Mouse (Mus musculus) kidney, postnatal 0 days (tissue): ENCODE measurements around the gene Enthd1. TPM values are rescaled to one million over a fixed set of nuclear protein-coding genes. Genes with fewer than 3 reads are reported as not detected.

ENCODE experiments used
- ATAC-seq: fragments of 200-750 bp; cut with Nextera tagmentation; replicated peaks from 2 replicates; pipeline ENCODE4 v1.8.0; 2017; ENCODE audit warnings: low read depth, moderate number of reproducible peaks, moderate TSS enrichment, moderate library complexity; ENCODE audit not compliant: low FRiP score
- DNase-seq: peaks from one replicate; pipeline ENCODE4 v3.0.0-alpha.2; 2016; ENCODE audit warnings: low spot score
- H3K27ac ChIP-seq: fragments of 300-500 bp; sonication (generic); 2 replicates; pipeline ENCODE4 v1.5.1; 2014; ENCODE audit warnings: mild to moderate bottlenecking
- H3K27me3 ChIP-seq: fragments of 300-500 bp; sonication (generic); 2 replicates; pipeline ENCODE4 v1.6.1; 2014; ENCODE audit warnings: low read length, mixed read lengths; ENCODE audit not compliant: insufficient read depth
- H3K36me3 ChIP-seq: fragments of 300-500 bp; sonication (generic); 2 replicates; pipeline ENCODE4 v1.6.1; 2014; ENCODE audit warnings: low read length, mixed read lengths; ENCODE audit not compliant: insufficient read depth
- H3K4me1 ChIP-seq: fragments of 300-500 bp; sonication (generic); replicated peaks from 2 replicates; pipeline ENCODE4 v1.6.1; 2014; ENCODE audit warnings: antibody characterized with exemption, low read length, mixed read lengths; ENCODE audit not compliant: insufficient read depth
- H3K4me2 ChIP-seq: fragments of 300-500 bp; sonication (generic); 2 replicates; pipeline ENCODE4 v1.6.1; 2014; ENCODE audit warnings: mild to moderate bottlenecking, low read length, moderate library complexity, mixed read lengths
- H3K4me3 ChIP-seq: fragments of 300-500 bp; sonication (generic); replicated peaks from 2 replicates; pipeline ENCODE4 v1.5.1; 2014; ENCODE audit warnings: low read depth, low read length
- H3K9ac ChIP-seq: fragments of 300-500 bp; sonication (generic); 2 replicates; pipeline ENCODE4 v1.6.1; 2014; ENCODE audit warnings: low read depth, low read length
- H3K9me3 ChIP-seq: fragments of 300-500 bp; sonication (generic); replicated peaks from 2 replicates; pipeline ENCODE4 v1.6.1; 2016; ENCODE audit warnings: low read length, inconsistent platforms, mixed read lengths
- CTCF ChIP-seq: IDR thresholded peaks from 2 replicates; pipeline ENCODE4 v1.5.1; 2016; ENCODE audit warnings: antibody characterized with exemption, low read depth, mild to moderate bottlenecking, moderate library complexity
- WGBS: fragments of 180-500 bp; shearing (Covaris S2); extraction: QIAGEN DNeasy Blood & Tissue Kit; methylation state at CpG from one replicate; pipeline ENCODE4 v1.1.7; 2014; 5-methylcytosine and 5-hydroxymethylcytosine counted together
- polyA plus RNA-seq: library from polyadenylated mRNA; unstranded; fragments of >200 nt; fragmentation: Nextera tagmentation; extraction: Ambion mirVana; gene quantifications from 2 replicates; pipeline ENCODE4 v1.2.1, GENCODE M21; 2015

The Enthd1 gene
- polyA plus RNA-seq, 1 experiment from 2014 or later: not detected

DNA sequence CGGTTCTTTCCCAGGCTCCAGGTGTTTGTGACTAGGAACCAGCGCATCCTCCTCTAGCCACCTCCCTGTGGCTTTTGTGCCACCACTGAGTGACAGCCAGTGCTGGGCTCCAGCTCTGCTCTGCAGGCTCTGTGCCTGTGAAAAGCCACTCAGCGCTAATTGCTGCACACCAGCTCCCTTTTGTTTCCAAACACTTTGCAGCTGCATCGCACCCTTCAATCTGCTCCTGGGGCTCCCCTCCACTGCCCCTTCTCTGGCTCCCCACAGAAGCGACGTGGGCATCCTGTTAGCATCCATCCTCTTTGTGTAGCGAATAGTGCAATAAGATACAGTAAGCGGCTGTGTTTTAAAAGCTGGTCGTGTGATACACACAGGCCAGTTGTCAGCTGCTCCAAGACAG is 104.9 kb downstream of the Enthd1 start:
- no peak overlapping the region for H3K4me3 ChIP-seq
- no peaks in the 10 kb centered on the region for H3K36me3 ChIP-seq
- 62% methylated on average over 9 of the region's 9 CpGs for WGBS
- no peaks in the 10 kb centered on the region for H3K4me1 ChIP-seq
- no peak for TF ChIP-seq CTCF
- H3K27ac ChIP-seq: no peak overlapping the region
- H3K9me3 ChIP-seq: no peaks in the 10 kb centered on the region
- no peak overlapping the region for H3K9ac ChIP-seq
- H3K4me2 ChIP-seq: no peak overlapping the region
- 0 out of 2 replicates have a peak, but pooled peaks cover 3% of the 10 kb centered on the region for H3K27me3 ChIP-seq
- no peak for ATAC-seq
- DNase-seq: no peak

DNA sequence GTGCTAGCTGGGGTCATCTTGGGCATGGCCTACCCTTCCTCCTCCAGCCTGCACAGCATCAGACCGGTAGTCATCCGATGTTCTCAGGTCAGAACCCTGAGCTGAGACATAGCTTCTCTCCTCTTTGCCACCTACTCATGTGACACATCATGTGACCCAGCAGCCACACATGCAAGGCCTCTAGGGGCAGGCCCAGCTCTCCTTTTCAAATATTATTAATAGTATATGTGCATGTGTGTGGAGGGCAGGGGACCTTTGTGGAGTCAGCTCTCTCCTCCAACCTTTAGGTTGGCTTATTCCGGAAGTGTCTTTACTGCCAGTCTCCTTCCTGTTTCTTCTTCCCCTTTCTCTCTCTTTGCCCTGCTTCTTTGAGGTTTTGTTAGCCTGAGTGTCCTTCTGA is 107.0 kb downstream of the Enthd1 start:
- Histone ChIP-seq H3K4me1 (no peaks in the 10 kb centered on the region), H3K9me3 (no peaks in the 10 kb centered on the region), H3K4me2 (no peak overlapping the region), H3K9ac (no peak overlapping the region), H3K36me3 (no peaks in the 10 kb centered on the region), H3K27me3 (no peaks in the 10 kb centered on the region), H3K27ac (no peak overlapping the region), H3K4me3 (no peak overlapping the region)
- TF ChIP-seq CTCF: no peak
- no peak for DNase-seq
- WGBS: 66% methylated on average over 3 of the region's 3 CpGs
- ATAC-seq: no peak

DNA sequence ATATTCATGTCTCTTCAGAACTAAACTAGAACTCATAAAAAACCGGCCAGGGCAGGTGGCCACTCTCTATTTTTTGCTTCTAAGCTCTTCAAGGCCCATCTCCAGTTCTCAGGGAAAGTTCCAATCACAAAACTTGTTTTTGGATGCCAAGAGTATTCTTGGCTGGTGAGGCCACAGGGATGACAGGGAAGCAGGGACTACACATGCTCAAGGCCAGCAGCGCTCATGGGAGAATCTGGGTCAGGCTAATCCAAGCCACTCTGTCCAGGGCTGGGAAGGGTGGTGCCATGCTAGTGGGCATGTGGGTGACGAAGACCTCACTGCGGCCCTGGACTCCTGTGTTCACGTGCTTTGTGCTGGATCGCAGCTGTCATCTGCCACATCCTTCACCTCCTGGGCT is 110.5 kb downstream of the Enthd1 start:
- Histone ChIP-seq H3K36me3 (no peaks in the 10 kb centered on the region), H3K4me1 (no peaks in the 10 kb centered on the region), H3K4me2 (no peak overlapping the region), H3K9ac (no peak overlapping the region), H3K27ac (no peak overlapping the region), H3K4me3 (no peak overlapping the region), H3K9me3 (no peaks in the 10 kb centered on the region), H3K27me3 (no peaks in the 10 kb centered on the region)
- TF ChIP-seq CTCF: no peak
- 81% methylated on average over 6 of the region's 6 CpGs for WGBS
- DNase-seq: no peak
- no peak for ATAC-seq

DNA sequence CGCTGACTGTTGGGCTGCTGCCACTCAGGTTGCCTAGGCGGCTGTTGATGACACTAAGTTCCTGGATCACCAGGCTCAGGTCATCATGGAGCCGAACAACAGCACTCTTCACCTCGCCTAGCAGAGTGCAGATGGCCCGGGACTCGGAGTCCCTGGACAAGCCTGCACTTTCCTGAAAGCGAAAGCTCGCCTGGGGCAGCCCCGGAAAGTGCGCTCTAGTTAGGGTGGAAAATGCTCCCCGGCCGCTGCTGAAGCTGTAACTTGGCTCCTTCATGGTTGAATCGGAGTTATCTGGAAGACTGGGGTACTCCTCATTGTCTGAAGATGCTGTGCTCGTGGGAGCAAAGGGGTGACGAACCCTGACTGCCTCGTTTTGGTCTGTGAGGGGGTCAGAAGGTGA is 112.5 kb downstream of the Enthd1 start:
- no peak for DNase-seq
- 42% methylated on average over 16 of the region's 16 CpGs for WGBS
- Histone ChIP-seq H3K9me3 (no peaks in the 10 kb centered on the region), H3K4me3 (no peak overlapping the region), H3K36me3 (no peaks in the 10 kb centered on the region), H3K27ac (no peak overlapping the region), H3K9ac (no peak overlapping the region), H3K4me2 (no peak overlapping the region), H3K27me3 (no peaks in the 10 kb centered on the region), H3K4me1 (no peaks in the 10 kb centered on the region)
- no peak for ATAC-seq
- TF ChIP-seq CTCF: no peak

DNA sequence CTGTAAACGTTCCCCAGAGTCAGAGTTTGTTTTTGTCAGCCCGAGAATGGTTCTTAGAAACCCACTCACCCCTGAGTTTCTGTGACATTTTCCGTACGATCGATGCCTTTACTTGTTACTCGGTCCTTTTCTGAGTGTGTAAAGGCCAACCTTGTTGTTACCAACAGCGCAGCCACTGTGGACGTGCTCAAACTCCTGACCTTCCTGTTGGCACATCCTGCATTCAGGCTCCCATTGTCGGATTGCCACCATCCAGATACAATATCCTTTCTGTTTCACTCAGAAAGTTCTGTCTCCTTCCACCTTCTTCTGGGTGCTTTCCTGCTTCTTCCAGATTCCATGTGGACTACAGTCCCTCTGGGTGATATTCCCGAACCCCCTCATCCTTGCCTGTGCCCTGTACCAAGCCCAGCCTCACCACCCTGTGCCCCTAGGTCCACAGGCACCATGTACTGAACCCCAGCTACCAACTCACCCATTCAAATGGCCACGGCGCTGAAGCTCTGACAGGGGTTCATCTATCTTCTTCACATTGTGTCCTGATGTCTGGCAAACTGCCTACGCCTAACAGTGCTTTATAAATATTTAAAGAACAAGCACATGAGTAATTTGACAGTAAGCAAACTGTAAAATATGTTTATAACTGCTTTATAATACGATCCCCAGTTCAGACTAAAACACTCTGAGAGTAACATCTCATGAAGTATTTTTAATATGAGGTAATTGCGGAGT is 118.8 kb downstream of the Enthd1 start:
- no peak overlapping the region for H3K9ac ChIP-seq
- H3K27ac ChIP-seq: no peak overlapping the region
- H3K9me3 ChIP-seq: no peaks in the 10 kb centered on the region
- no peaks in the 10 kb centered on the region for H3K36me3 ChIP-seq
- no peaks in the 10 kb centered on the region for H3K27me3 ChIP-seq
- no peaks in the 10 kb centered on the region for H3K4me1 ChIP-seq
- whole genome bisulfite sequencing: 67% methylated on average over 15 of the region's 15 CpGs
- no peak for ATAC-seq
- no peak for TF ChIP-seq CTCF
- no peak for DNase-seq
- no peak overlapping the region for H3K4me3 ChIP-seq
- no peak overlapping the region for H3K4me2 ChIP-seq

DNA sequence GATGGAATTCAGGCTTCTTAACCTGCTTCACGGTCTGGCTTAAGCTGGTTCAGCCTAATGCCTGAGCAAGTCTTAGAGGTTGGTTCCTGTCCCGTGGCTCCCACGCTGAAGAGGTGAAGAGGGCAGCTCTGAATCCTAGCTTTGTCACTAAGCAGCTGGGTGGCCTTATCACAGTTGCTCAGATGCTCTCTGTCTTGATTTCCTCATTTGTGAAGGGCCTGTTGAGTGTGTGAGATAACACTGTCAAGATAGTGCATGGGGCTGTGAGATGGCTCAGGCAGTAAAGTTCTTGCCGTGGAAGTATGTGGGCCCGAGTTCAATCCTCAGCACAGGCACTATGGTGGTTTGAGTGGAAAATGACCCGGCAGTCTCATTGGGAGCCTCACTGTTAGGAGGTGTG is 124.8 kb downstream of the Enthd1 start:
- Histone ChIP-seq H3K9me3 (no peaks in the 10 kb centered on the region), H3K36me3 (no peaks in the 10 kb centered on the region), H3K4me1 (no peaks in the 10 kb centered on the region; the same call in 1 of the 2 replicates), H3K27ac (no peak overlapping the region), H3K27me3 (no peaks in the 10 kb centered on the region), H3K4me3 (no peak overlapping the region), H3K9ac (no peak overlapping the region), H3K4me2 (no peak overlapping the region)
- ATAC-seq (no peak), DNase-seq (no peak)
- TF ChIP-seq CTCF: no peak
- 71% methylated on average over 6 of the region's 6 CpGs for WGBS

DNA sequence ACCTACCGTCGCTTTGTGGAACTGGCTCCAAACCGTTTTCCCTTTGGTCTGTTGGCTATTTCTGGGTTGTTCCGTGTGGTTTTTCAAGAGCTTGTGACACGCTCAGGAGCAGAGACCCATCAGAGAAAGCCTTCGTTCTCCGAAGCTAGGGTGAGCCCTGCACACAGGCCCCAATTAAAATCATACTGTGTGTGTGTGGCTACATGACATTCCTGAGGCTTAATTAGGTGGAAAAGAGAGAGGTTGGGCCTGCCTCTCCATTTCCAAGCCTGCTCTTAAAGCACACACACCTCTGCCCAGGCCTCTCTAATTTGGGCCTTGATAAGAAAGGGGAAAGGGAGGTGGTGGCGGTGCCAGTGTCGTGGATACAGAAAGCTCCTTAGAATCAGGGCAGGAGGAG is 126.5 kb downstream of the Enthd1 start:
- no peak for TF ChIP-seq CTCF
- Histone ChIP-seq H3K27me3 (no peaks in the 10 kb centered on the region), H3K4me2 (no peak overlapping the region), H3K4me1 (no peaks in the 10 kb centered on the region; the same call in 1 of the 2 replicates), H3K9ac (no peak overlapping the region), H3K27ac (peak overlapping the region; percentile 52), H3K4me3 (no peak overlapping the region), H3K36me3 (no peaks in the 10 kb centered on the region), H3K9me3 (no peaks in the 10 kb centered on the region)
- peak; percentile 78 for DNase-seq
- WGBS: 50% methylated on average over 9 of the region's 9 CpGs
- peak; percentile 80 for ATAC-seq
